Mouse (Mus musculus): ENCODE data around the gene Ang4. TPM values are rescaled to one million over a fixed set of nuclear protein-coding genes. Genes with fewer than 3 reads are reported as not detected.

The Ang4 gene
- polyA plus RNA-seq, 1 experiment from 2014 or later, result not detected

GRCm38 (mm10) chr14:51755944-51756343 lies 17.4 kb downstream of the Ang4 start:
- ATAC-seq (ENCODE audit: low FRiP score, low TSS enrichment) (no peak), DNase-seq (no peak)
- Histone ChIP-seq H3K27ac (replicated peaks; ENCODE audit: low read depth, low read length) (no peak overlapping the region), H3K4me1 (ENCODE audit: control insufficient read depth, insufficient read depth, low read length) (no peaks in the 10 kb centered on the region), H3K9ac (replicated peaks; ENCODE audit: low read length) (no peak overlapping the region), H3K36me3 (ENCODE audit: control insufficient read depth, insufficient read depth, low read length) (no peaks in the 10 kb centered on the region), H3K4me2 (ENCODE audit: low read length) (no peak overlapping the region), H3K9me3 (ENCODE audit: control insufficient read depth, low read length) (no peaks in the 10 kb centered on the region), H3K4me3 (replicated peaks; ENCODE audit: low read depth, low read length) (no peak overlapping the region), H3K27me3 (ENCODE audit: control insufficient read depth, insufficient read depth, low read length) (no peaks in the 10 kb centered on the region)
- WGBS, result 74% methylated on average over 2 of the region's 2 CpGs

GRCm38 (mm10) chr14:51740347-51741170 lies 32.8 kb downstream of the Ang4 start:
- DNase-seq (peak; percentile 17), ATAC-seq (ENCODE audit: low FRiP score, low TSS enrichment) (no peak)
- Histone ChIP-seq H3K27ac (replicated peaks; ENCODE audit: low read depth, low read length) (no peak overlapping the region), H3K9ac (replicated peaks; ENCODE audit: low read length) (no peak overlapping the region), H3K4me2 (ENCODE audit: low read length) (peak overlapping the region; percentile 54), H3K36me3 (ENCODE audit: control insufficient read depth, insufficient read depth, low read length) (no peaks in the 10 kb centered on the region), H3K4me1 (ENCODE audit: control insufficient read depth, insufficient read depth, low read length) (peaks cover 9% of the 10 kb centered on the region; the same call in 1 of the 2 replicates), H3K9me3 (ENCODE audit: control insufficient read depth, low read length) (no peaks in the 10 kb centered on the region), H3K27me3 (ENCODE audit: control insufficient read depth, insufficient read depth, low read length) (peaks cover 40% of the 10 kb centered on the region), H3K4me3 (replicated peaks; ENCODE audit: low read depth, low read length) (peak overlapping the region; percentile 30)
- under 1% methylated on average over 42 of the region's 42 CpGs for WGBS

- peak overlapping the region; percentile 47 for H3K4me2 ChIP-seq (ENCODE audit: low read length)
- peak overlapping the region; percentile 18; the same call in 1 of the 2 replicates for H3K4me3 ChIP-seq (replicated peaks; ENCODE audit: low read depth, low read length)
- no peaks in the 10 kb centered on the region for H3K36me3 ChIP-seq (ENCODE audit: control insufficient read depth, insufficient read depth, low read length)
- H3K27me3 ChIP-seq (ENCODE audit: control insufficient read depth, insufficient read depth, low read length), result peaks cover 40% of the 10 kb centered on the region
- DNase-seq (no peak), ATAC-seq (ENCODE audit: low FRiP score, low TSS enrichment) (peak; percentile 31; the same call in 1 of the 2 replicates)
- peaks cover 9% of the 10 kb centered on the region; the same call in 1 of the 2 replicates for H3K4me1 ChIP-seq (ENCODE audit: control insufficient read depth, insufficient read depth, low read length)
- H3K27ac ChIP-seq (replicated peaks; ENCODE audit: low read depth, low read length), result no peak overlapping the region
- H3K9me3 ChIP-seq (ENCODE audit: control insufficient read depth, low read length), result no peaks in the 10 kb centered on the region
- H3K9ac ChIP-seq (replicated peaks; ENCODE audit: low read length), result no peak overlapping the region
- 1% methylated on average over 24 of the region's 24 CpGs for WGBS
These were observed 34.0 kb downstream of the Ang4 start for GRCm38 (mm10) chr14:51739150-51739993.

GRCm38 (mm10) chr14:51738411-51739149 lies 34.8 kb downstream of the Ang4 start:
- Histone ChIP-seq H3K4me1 (ENCODE audit: control insufficient read depth, insufficient read depth, low read length) (peaks cover 9% of the 10 kb centered on the region; the same call in 1 of the 2 replicates), H3K9me3 (ENCODE audit: control insufficient read depth, low read length) (no peaks in the 10 kb centered on the region), H3K4me3 (replicated peaks; ENCODE audit: low read depth, low read length) (peak overlapping the region; percentile 18; the same call in 1 of the 2 replicates), H3K4me2 (ENCODE audit: low read length) (peak overlapping the region; percentile 47), H3K9ac (replicated peaks; ENCODE audit: low read length) (no peak overlapping the region), H3K27ac (replicated peaks; ENCODE audit: low read depth, low read length) (no peak overlapping the region), H3K36me3 (ENCODE audit: control insufficient read depth, insufficient read depth, low read length) (no peaks in the 10 kb centered on the region), H3K27me3 (ENCODE audit: control insufficient read depth, insufficient read depth, low read length) (peaks cover 40% of the 10 kb centered on the region)
- 2% methylated on average over 29 of the region's 29 CpGs for WGBS
- DNase-seq (no peak), ATAC-seq (ENCODE audit: low FRiP score, low TSS enrichment) (no peak; the same call in 1 of the 2 replicates)

- H3K9me3 ChIP-seq (ENCODE audit: control insufficient read depth, low read length), result no peaks in the 10 kb centered on the region
- H3K9ac ChIP-seq (replicated peaks; ENCODE audit: low read length), result no peak overlapping the region
- 12% methylated on average over 12 of the region's 12 CpGs for WGBS
- no peak overlapping the region for H3K27ac ChIP-seq (replicated peaks; ENCODE audit: low read depth, low read length)
- DNase-seq (no peak), ATAC-seq (ENCODE audit: low FRiP score, low TSS enrichment) (peak; percentile 27; the same call in 1 of the 2 replicates)
- no peak overlapping the region for H3K4me2 ChIP-seq (ENCODE audit: low read length)
- peaks cover 9% of the 10 kb centered on the region; the same call in 1 of the 2 replicates for H3K4me1 ChIP-seq (ENCODE audit: control insufficient read depth, insufficient read depth, low read length)
- H3K36me3 ChIP-seq (ENCODE audit: control insufficient read depth, insufficient read depth, low read length), result no peaks in the 10 kb centered on the region
- H3K4me3 ChIP-seq (replicated peaks; ENCODE audit: low read depth, low read length), result no peak overlapping the region
- H3K27me3 ChIP-seq (ENCODE audit: control insufficient read depth, insufficient read depth, low read length), result peaks cover 40% of the 10 kb centered on the region
These were observed 35.4 kb downstream of the Ang4 start for GRCm38 (mm10) chr14:51737967-51738366.

- 68% methylated on average over 1 of the region's 1 CpGs for WGBS
- ATAC-seq (ENCODE audit: low FRiP score, low TSS enrichment), result no peak
- no peaks in the 10 kb centered on the region for H3K36me3 ChIP-seq (ENCODE audit: control insufficient read depth, insufficient read depth, low read length)
- no peak within 1 kb of the TSS for H3K9ac ChIP-seq (replicated peaks; ENCODE audit: low read length)
- H3K4me3 ChIP-seq (replicated peaks; ENCODE audit: low read depth, low read length), result no peak within 1 kb of the TSS
- no peaks in the 10 kb centered on the region for H3K27me3 ChIP-seq (ENCODE audit: control insufficient read depth, insufficient read depth, low read length)
- H3K9me3 ChIP-seq (ENCODE audit: control insufficient read depth, low read length), result no peaks in the 10 kb centered on the region
- no peak for DNase-seq
- no peak within 1 kb of the TSS for H3K4me2 ChIP-seq (ENCODE audit: low read length)
- no peaks in the 10 kb centered on the region for H3K4me1 ChIP-seq (ENCODE audit: control insufficient read depth, insufficient read depth, low read length)
- no peak within 1 kb of the TSS for H3K27ac ChIP-seq (replicated peaks; ENCODE audit: low read depth, low read length)
These were observed 56.3 kb downstream of the Ang4 start, which contains the start of gene Gm5800 for GRCm38 (mm10) chr14:51717083-51717482. Gene Gm5800 (minus strand): TSS chr14:51717183.
